Mouse (Mus musculus): ENCODE results near the gene Agap1. TPM values are rescaled to one million over a fixed set of nuclear protein-coding genes. Genes with fewer than 3 reads are reported as not detected.

The Agap1 gene
- total RNA-seq (2021) = 100 to 1,000 TPM; 225 to 280 TPM
- long read RNA-seq, experiment 1, full-length matches to known transcripts = 1 of 18 reads
- long read RNA-seq, experiment 1, partial matches to known transcripts = 3 of 18 reads
- long read RNA-seq, experiment 1, other reads (novel, unspliced or antisense) = 14 of 18 reads
- long read RNA-seq, experiment 2, full-length matches to known transcripts = 4 of 30 reads
- long read RNA-seq, experiment 2, partial matches to known transcripts = 5 of 30 reads
- long read RNA-seq, experiment 2, other reads (novel, unspliced or antisense) = 21 of 30 reads

GRCm38 (mm10) chr1:89454196-89455123 lies at the start of gene Agap1:
TSS of gene Agap1 (plus strand) at chr1:89454806.
- peak; percentile 92 to 95 for DNase-seq (ENCODE audit: low spot score in 2 of 2)

- no peak for DNase-seq (ENCODE audit: low spot score in 2 of 2)
Observed at GRCm38 (mm10) chr1:89405991-89406390, 48.6 kb upstream of the Agap1 start.

- no peak for DNase-seq (ENCODE audit: low spot score in 2 of 2)
Observed at GRCm38 (mm10) chr1:89407986-89408385, 46.6 kb upstream of the Agap1 start.

- no peak for DNase-seq (ENCODE audit: low spot score in 2 of 2)
Observed at GRCm38 (mm10) chr1:89413122-89413521, 41.5 kb upstream of the Agap1 start.

- no peak for DNase-seq (ENCODE audit: low spot score in 2 of 2)
Observed at GRCm38 (mm10) chr1:89414563-89414962, 40.0 kb upstream of the Agap1 start.

GRCm38 (mm10) chr1:89416929-89417328 lies 37.7 kb upstream of the Agap1 start:
- DNase-seq (ENCODE audit: low spot score in 2 of 2) = peak in 1 of 2 experiments; percentile 21

GRCm38 (mm10) chr1:89420642-89421041 lies 34.0 kb upstream of the Agap1 start:
- DNase-seq (ENCODE audit: low spot score in 2 of 2) = no peak

GRCm38 (mm10) chr1:89421401-89421800 lies 33.2 kb upstream of the Agap1 start:
- peak in 1 of 2 experiments; percentile 20 for DNase-seq (ENCODE audit: low spot score in 2 of 2)

GRCm38 (mm10) chr1:89424563-89424962 lies 30.0 kb upstream of the Agap1 start:
- DNase-seq (ENCODE audit: low spot score in 2 of 2) = no peak

GRCm38 (mm10) chr1:89426137-89426536 lies 28.5 kb upstream of the Agap1 start:
- no peak for DNase-seq (ENCODE audit: low spot score in 2 of 2)

GRCm38 (mm10) chr1:89428671-89429070 lies 25.9 kb upstream of the Agap1 start:
- DNase-seq (ENCODE audit: low spot score in 2 of 2) = no peak

GRCm38 (mm10) chr1:89429946-89430640 lies 24.5 kb upstream of the Agap1 start:
- DNase-seq (ENCODE audit: low spot score in 2 of 2) = no peak

GRCm38 (mm10) chr1:89439351-89439750 lies 15.3 kb upstream of the Agap1 start:
- DNase-seq (ENCODE audit: low spot score in 2 of 2) = no peak

GRCm38 (mm10) chr1:89441236-89441897 lies 13.2 kb upstream of the Agap1 start:
- no peak for DNase-seq (ENCODE audit: low spot score in 2 of 2)

GRCm38 (mm10) chr1:89443512-89443911 lies 11.1 kb upstream of the Agap1 start:
- DNase-seq (ENCODE audit: low spot score in 2 of 2) = no peak

GRCm38 (mm10) chr1:89444014-89444413 lies 10.6 kb upstream of the Agap1 start:
- peak in 1 of 2 experiments; percentile 59 for DNase-seq (ENCODE audit: low spot score in 2 of 2)

GRCm38 (mm10) chr1:89450139-89450538 lies 4.5 kb upstream of the Agap1 start:
- DNase-seq (ENCODE audit: low spot score in 2 of 2) = no peak

- no peak for DNase-seq (ENCODE audit: low spot score in 2 of 2)
Observed at GRCm38 (mm10) chr1:89452138-89452537, 2.5 kb upstream of the Agap1 start.

GRCm38 (mm10) chr1:89453666-89454065 lies 940 bp upstream of the Agap1 start:
- DNase-seq (ENCODE audit: low spot score in 2 of 2) = no peak

- DNase-seq (ENCODE audit: low spot score in 2 of 2) = peak; percentile 47 to 55
Observed at GRCm38 (mm10) chr1:89455421-89456091, 950 bp downstream of the Agap1 start.

Measured in layer of hippocampus, postnatal 14 days (tissue).